In genomic region chr17:74599396-74599795, GRCm38 (mm10) we compare ENCODE assay signal across 18 mouse cellular contexts.
"Had no signal": no experiment of that assay in that cellular context is flagged by ENCODE, and none has a peak within 500 bp of the region (broad histone marks: within the 10 kb centered on the region; RNA-seq: fewer than 3 reads in every experiment).

No protein-coding gene starts in this region.

- H3K9ac ChIP-seq: forebrain, postnatal 0 days; heart, embryonic 13.5 days; heart, embryonic 15.5 days; hindbrain, embryonic 13.5 days; hindbrain, embryonic 15.5 days; limb, embryonic 12.5 days; liver, embryonic 13.5 days had no signal

- H3K4me1 ChIP-seq: heart, embryonic 13.5 days; heart, embryonic 15.5 days; hindbrain, embryonic 13.5 days; hindbrain, embryonic 15.5 days; limb, embryonic 10.5 days; limb, embryonic 12.5 days; liver, embryonic 13.5 days had no signal

- H3K27ac ChIP-seq: heart, adult 2 months; heart, embryonic 13.5 days; heart, embryonic 15.5 days; hindbrain, embryonic 13.5 days; hindbrain, embryonic 15.5 days; hindbrain, postnatal 0 days; left cerebral cortex, adult 2 months; limb, embryonic 10.5 days; limb, embryonic 12.5 days; liver, embryonic 13.5 days had no signal

- H3K9me3 ChIP-seq: heart, embryonic 13.5 days; heart, embryonic 15.5 days; hindbrain, embryonic 13.5 days; hindbrain, embryonic 15.5 days; limb, embryonic 10.5 days; limb, embryonic 12.5 days; liver, embryonic 13.5 days had no signal

- H3K4me3 ChIP-seq: heart, adult 2 months; heart, embryonic 13.5 days; heart, embryonic 15.5 days; hindbrain, embryonic 13.5 days; hindbrain, embryonic 15.5 days; left cerebral cortex, adult 2 months; limb, embryonic 10.5 days; limb, embryonic 12.5 days; liver, embryonic 13.5 days had no signal

- H3K27me3 ChIP-seq: heart, embryonic 13.5 days; heart, embryonic 15.5 days; hindbrain, embryonic 13.5 days; hindbrain, embryonic 15.5 days; limb, embryonic 12.5 days; liver, embryonic 13.5 days had no signal

- H3K4me2 ChIP-seq: heart, embryonic 11.5 days; heart, embryonic 13.5 days; heart, embryonic 15.5 days; hindbrain, embryonic 13.5 days; hindbrain, embryonic 15.5 days; limb, embryonic 12.5 days; liver, embryonic 13.5 days had no signal

- DNase-seq: forebrain, postnatal 0 days; gastrocnemius, postnatal 14 days; gastrocnemius, postnatal 36 days; heart, adult 11 months; heart, adult 2 months; heart, postnatal 14 days; heart, postnatal 36 days; liver, embryonic 13.5 days; lung, adult 18-20 months had no signal

- ATAC-seq: forebrain, postnatal 0 days; hindbrain, postnatal 0 days had no signal
